Mouse (Mus musculus): Measurements from ENCODE around the gene Gm10228. TPM values are rescaled to one million over a fixed set of nuclear protein-coding genes. Genes with fewer than 3 reads are reported as not detected.

Gm10228 gene
- not detected in 2 replicates for total RNA-seq (2023)

DNA sequence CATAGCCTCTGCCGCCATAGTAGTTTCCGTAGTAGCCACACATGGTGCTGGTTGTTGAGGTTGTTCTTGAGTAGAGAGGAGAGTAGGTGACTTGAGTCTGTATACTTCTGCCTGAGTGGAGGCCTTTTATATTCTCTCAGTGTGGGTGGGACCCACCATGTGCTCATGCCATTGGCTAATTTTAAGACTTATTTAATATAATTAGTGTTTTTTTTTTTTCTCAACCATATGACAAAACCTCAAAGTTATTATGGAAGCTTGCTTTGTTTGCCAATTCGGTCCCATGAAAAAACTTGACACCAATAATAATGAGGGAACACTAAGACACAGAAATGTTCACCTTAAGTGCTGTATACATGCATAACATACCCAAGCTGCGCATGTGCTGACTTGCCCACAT lies at the start of gene Gm10228:
Gene Gm10228 (minus strand): TSS at position 101 of the 400 bp plus-strand sequence.

GRCm38 (mm10) chr16:89063902-89064301 lies 22.6 kb upstream of the Gm10228 start, which contains the start of gene 1110025L11Rik:
Gene 1110025L11Rik (minus strand): TSS chr16:89064002.

GRCm38 (mm10) chr16:89047783-89048182 lies 6.5 kb upstream of the Gm10228 start, which contains the start of gene Krtap6-5:
Gene Krtap6-5 (minus strand): TSS chr16:89047883.

DNA sequence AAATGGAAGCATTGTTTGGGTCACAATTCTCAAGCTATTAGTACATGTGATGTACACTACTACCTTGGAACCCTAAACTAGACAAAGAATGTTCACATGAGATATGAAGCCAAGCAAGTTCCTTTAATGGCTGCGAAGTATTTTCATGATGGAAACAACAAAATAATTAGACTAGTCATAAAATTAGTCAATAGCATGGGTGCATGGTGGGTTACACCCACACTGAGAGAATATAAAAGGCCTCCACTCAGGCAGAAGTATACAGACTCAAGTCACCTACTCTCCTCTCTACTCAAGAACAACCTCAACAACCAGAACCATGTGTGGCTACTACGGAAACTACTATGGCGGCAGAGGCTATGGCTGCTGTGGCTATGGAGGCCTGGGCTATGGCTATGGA lies 9.9 kb downstream of the Gm10228 start, which contains the start of gene Krtap6-1:
Gene Krtap6-1 (plus strand): TSS at position 301 of the 400 bp plus-strand sequence.

DNA sequence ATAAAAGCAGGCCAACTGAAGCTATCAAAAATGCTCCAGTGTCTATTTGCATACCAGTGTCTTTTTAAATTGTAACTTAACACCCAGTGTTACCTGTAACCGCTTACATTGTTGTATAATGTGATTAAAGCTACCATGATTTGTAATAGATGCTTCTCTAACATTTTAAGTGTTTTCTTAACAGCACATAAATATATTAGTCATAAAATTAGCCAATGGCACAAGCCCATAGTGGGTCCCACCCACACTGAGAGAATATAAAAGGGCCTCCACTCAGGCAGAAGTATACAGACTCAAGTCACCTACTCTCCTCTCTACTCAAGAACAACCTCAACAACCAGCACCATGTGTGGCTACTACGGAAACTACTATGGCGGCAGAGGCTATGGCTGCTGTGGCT lies 26.3 kb downstream of the Gm10228 start, which contains the start of gene Gm10229:
Gene Gm10229 (plus strand): TSS at position 301 of the 400 bp plus-strand sequence.

DNA sequence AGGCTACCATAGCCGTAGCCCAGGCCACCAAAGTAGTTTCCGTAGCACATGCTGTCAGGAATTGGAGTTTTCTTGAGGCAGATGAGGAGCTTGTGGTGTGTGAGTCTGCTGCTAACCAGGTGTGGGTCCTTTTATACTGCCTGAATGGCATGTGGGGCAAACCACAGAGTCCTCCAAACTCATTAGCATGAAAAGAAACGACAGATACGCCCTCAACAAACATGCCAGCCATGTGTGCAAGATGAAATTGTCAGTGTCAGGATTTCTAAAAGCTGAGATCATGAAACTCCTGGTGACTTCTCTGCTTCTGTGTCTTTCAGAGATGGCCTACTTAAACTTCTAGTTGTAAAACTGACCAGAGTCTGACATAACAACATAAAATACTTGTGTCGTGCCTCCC lies 30.6 kb downstream of the Gm10228 start, which contains the start of gene Krtap22-2:
Gene Krtap22-2 (minus strand): TSS at position 101 of the 400 bp plus-strand sequence.

Other genes starting within 250 kb of the Gm10228 start
- gene Gm20741, start 229.3 kb downstream of the Gm10228 start, total RNA-seq (2023) = not detected in 2 replicates
- not detected in 2 replicates for gene Krtap15, start 221.3 kb downstream of the Gm10228 start, total RNA-seq (2023)
- gene Krtap14, start 215.3 kb downstream of the Gm10228 start, total RNA-seq (2023) = not detected in 2 replicates
- not detected in 2 replicates for gene Krtap19-1, start 172.1 kb downstream of the Gm10228 start, total RNA-seq (2023)
- not detected in 2 replicates for gene Krtap19-2, start 167.2 kb downstream of the Gm10228 start, total RNA-seq (2023)
- not detected in 2 replicates for gene Krtap19-3, start 163.4 kb downstream of the Gm10228 start, total RNA-seq (2023)
- gene Krtap19-4, start 156.4 kb downstream of the Gm10228 start, total RNA-seq (2023) = not detected in 2 replicates
- gene Krtap19-5, start 145.0 kb downstream of the Gm10228 start, total RNA-seq (2023) = not detected in 2 replicates
- gene Krtap19-9b, start 109.2 kb downstream of the Gm10228 start, total RNA-seq (2023) = not detected in 2 replicates
- not detected in 2 replicates for gene Krtap16-3, start 78.6 kb downstream of the Gm10228 start, total RNA-seq (2023)
- gene Krtap22-2, start 30.7 kb downstream of the Gm10228 start, total RNA-seq (2023) = not detected in 2 replicates
- gene Gm10229, start 26.2 kb downstream of the Gm10228 start, total RNA-seq (2023) = not detected in 2 replicates
- not detected in 2 replicates for gene Krtap6-1, start 9.8 kb downstream of the Gm10228 start, total RNA-seq (2023)
- not detected in 2 replicates for gene Krtap6-5, start 6.4 kb upstream of the Gm10228 start, total RNA-seq (2023)
- gene 1110025L11Rik, start 22.5 kb upstream of the Gm10228 start, total RNA-seq (2023) = not detected in 2 replicates
- not detected in 2 replicates for gene Krtap6-3, start 42.5 kb upstream of the Gm10228 start, total RNA-seq (2023)
- not detected in 2 replicates for gene Gm6358, start 99.4 kb upstream of the Gm10228 start, total RNA-seq (2023)
- gene Gm10061, start 109.6 kb upstream of the Gm10228 start, total RNA-seq (2023) = not detected in 2 replicates
- gene Gm9789, start 116.5 kb upstream of the Gm10228 start, total RNA-seq (2023) = not detected in 2 replicates
- gene Gm7735, start 128.0 kb upstream of the Gm10228 start, total RNA-seq (2023) = not detected in 2 replicates
- not detected in 2 replicates for gene 1110057P08Rik, start 133.3 kb upstream of the Gm10228 start, total RNA-seq (2023)
- gene Krtap20-2, start 164.4 kb upstream of the Gm10228 start, total RNA-seq (2023) = not detected in 2 replicates

Data from neutrophil, adult 65 days (primary cell).